Mouse (Mus musculus): ENCODE measurements around the gene Hmcn1.

The Hmcn1 gene

GRCm38 (mm10) chr1:150540267-150540666 lies 453.0 kb downstream of the Hmcn1 start:
- in situ Hi-C loops (cut with MboI, MseI) = loop anchor here (10.0 kb wide), 1 partner anchor 385 kb away; no protein-coding TSS in a partner anchor

DNA sequence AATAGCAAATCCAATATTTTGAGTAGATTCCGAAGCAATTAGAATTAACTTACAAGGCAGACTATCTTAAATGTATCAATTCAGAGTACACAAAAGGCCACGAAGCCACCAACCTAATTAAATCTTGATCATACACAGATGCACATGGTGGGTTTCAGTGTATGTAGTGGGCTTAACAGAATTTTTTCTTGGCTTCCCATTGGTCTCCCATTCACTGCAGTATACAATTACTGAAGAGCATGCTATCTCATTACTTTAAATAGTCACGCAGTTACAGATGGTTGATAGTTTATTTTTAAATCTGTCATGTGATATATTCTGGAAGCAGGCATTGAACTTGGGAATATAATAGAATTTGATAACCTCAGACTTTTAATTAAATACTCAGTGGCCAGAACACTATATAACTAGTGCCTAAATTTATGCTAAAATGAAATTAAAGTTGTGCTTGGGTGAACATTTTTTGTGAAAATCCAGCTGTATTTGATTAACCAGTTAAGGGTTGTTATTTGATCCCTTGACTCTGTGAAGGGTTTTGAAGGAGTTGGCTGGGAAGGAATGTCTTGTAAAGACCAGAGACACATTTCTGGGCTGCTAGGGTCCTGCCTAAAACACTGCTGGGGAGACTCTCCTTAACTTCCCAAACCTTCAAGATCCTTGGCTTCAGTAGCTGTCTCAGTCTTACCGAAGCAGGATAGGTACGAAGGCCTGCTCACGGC lies 455.7 kb downstream of the Hmcn1 start:
- in situ Hi-C loops (cut with MboI, MseI) = no loop called here

DNA sequence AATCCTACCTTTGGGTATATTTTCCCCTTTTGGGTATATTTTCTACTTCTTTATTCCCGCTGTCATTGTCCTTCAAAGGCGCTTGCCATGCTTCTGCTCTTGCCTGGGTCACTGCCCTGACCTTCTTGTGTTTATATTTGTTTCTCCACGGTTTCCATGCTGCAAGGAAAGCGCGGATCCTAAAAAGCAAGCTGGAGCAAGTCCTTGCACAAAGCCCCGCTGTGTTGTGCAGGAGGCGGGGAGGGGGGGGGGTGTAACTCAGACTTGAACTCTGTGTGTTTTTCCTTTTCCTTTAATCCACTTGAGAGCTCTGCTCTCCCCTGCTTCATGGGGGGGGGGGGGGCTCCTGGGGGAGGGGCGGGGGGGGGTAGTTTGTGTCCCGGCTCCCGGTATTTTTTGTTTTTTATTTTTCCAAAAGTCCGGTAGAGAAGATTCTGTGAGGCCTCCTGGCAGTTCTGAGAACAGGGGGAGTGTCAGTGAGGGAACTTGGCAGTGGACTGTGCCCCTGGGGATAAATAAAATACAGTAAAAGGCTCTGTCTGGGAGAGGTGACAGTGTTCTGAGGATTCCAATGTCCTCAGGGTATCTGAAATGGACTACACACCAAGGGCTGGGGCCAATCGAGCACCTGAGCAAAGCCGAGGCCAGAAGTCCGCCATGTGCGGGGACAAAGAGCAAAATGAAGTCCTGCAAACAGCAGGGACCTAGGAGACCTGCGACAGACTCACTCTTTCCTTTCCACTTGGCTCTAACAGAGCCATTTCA lies 457.3 kb downstream of the Hmcn1 start:
- in situ Hi-C loops (cut with MboI, MseI) = no loop called here

DNA sequence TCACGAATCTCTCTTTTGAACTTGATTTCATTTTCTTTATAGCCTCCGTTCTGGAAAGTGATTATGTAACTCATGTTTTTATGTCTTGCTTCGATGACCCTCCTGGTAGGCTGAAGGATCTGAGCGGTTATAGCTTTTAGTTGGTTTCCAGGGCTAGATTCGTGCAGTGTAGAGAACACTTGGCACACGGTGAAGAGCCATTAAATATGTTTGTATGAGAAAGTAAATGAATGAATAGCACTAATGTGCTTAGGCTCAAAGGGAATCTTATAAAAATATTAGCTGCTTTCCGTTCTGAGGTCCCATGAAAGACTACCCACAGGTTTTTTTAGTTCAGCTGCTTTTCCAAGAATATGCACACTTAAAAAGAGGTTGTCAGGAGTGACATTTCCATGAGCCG lies 458.6 kb downstream of the Hmcn1 start:
- in situ Hi-C loops (cut with MboI, MseI) = no loop called here

DNA sequence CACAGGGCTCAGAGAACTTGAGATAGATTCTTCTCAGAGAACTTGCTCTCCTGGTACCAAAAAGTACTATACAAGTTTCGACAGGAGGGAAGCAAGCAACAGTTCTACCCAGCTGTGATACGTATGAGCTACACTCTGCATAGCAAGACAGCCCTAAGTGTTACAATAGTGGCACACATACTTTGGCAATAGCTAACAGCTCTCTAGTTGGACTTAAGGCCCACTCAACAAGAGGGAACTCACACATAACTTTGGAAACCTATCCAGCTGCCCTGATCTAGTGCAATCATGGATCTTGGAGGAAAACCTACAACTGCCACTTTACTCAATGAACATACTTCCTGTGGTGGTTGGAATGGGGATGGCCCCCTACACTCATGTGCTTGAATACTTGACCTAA lies 480.2 kb downstream of the Hmcn1 start:
- in situ Hi-C loops (cut with MboI, MseI) = no loop called here
